Mouse (Mus musculus) kidney, postnatal 14 days (tissue): Measurements from ENCODE around the gene Fgf2.

ENCODE experiments used
- DNase-seq: peaks from one replicate; pipeline ENCODE4 v3.0.0; 2022; ENCODE audit warnings: mixed read lengths

The Fgf2 gene

GRCm38 (mm10) chr3:37348221-37349165 lies at the start of gene Fgf2:
TSS of gene Fgf2 (plus strand) at chr3:37348346.
- peak; percentile 48 for DNase-seq

- DNase-seq: no peak
Measured at GRCm38 (mm10) chr3:37299470-37299869, 48.7 kb upstream of the Fgf2 start.

GRCm38 (mm10) chr3:37302685-37303084 lies 45.5 kb upstream of the Fgf2 start:
- DNase-seq: peak; percentile 21

- DNase-seq: no peak
Measured at GRCm38 (mm10) chr3:37303392-37304139, 44.6 kb upstream of the Fgf2 start.

GRCm38 (mm10) chr3:37311897-37312369 lies 36.2 kb upstream of the Fgf2 start:
- no peak for DNase-seq

- DNase-seq: peak; percentile 97
Measured at GRCm38 (mm10) chr3:37312370-37312941, 35.7 kb upstream of the Fgf2 start, which contains the start of the genes Bbs12 and Cetn4. TSS of gene Bbs12 (plus strand) at chr3:37312554. TSS of gene Cetn4 (minus strand) at chr3:37312708.

GRCm38 (mm10) chr3:37313371-37313770 lies 34.8 kb upstream of the Fgf2 start:
- DNase-seq: no peak

GRCm38 (mm10) chr3:37316233-37316632 lies 31.9 kb upstream of the Fgf2 start:
- no peak for DNase-seq

GRCm38 (mm10) chr3:37324310-37324709 lies 23.8 kb upstream of the Fgf2 start:
- DNase-seq: no peak

- DNase-seq: no peak
Measured at GRCm38 (mm10) chr3:37325317-37326112, 22.6 kb upstream of the Fgf2 start.

- DNase-seq: no peak
Measured at GRCm38 (mm10) chr3:37326627-37327026, 21.5 kb upstream of the Fgf2 start.

GRCm38 (mm10) chr3:37328489-37328888 lies 19.7 kb upstream of the Fgf2 start:
- no peak for DNase-seq

GRCm38 (mm10) chr3:37329963-37330362 lies 18.2 kb upstream of the Fgf2 start:
- DNase-seq: no peak

- DNase-seq: no peak
Measured at GRCm38 (mm10) chr3:37331999-37332449, 16.1 kb upstream of the Fgf2 start.

GRCm38 (mm10) chr3:37334053-37334452 lies 14.1 kb upstream of the Fgf2 start:
- DNase-seq: no peak

GRCm38 (mm10) chr3:37341110-37341509 lies 7.0 kb upstream of the Fgf2 start:
- no peak for DNase-seq

GRCm38 (mm10) chr3:37342811-37343210 lies 5.3 kb upstream of the Fgf2 start:
- no peak for DNase-seq

GRCm38 (mm10) chr3:37347671-37348070 lies 475 bp upstream of the Fgf2 start:
- DNase-seq: no peak

GRCm38 (mm10) chr3:37349166-37349548 lies 1.0 kb downstream of the Fgf2 start:
- peak; percentile 8 for DNase-seq

GRCm38 (mm10) chr3:37350386-37350785 lies 2.2 kb downstream of the Fgf2 start:
- no peak for DNase-seq

GRCm38 (mm10) chr3:37353951-37354481 lies 5.9 kb downstream of the Fgf2 start:
- no peak for DNase-seq

- DNase-seq: no peak
Measured at GRCm38 (mm10) chr3:37354737-37355136, 6.6 kb downstream of the Fgf2 start.
